Mouse (Mus musculus) neural tube, embryonic 12.5 days (tissue): ENCODE measurements around the gene Gnai3. TPM values are rescaled to one million over a fixed set of nuclear protein-coding genes. Genes with fewer than 3 reads are reported as not detected.

Source experiments
- ATAC-seq: fragments of 200-750 bp; cut with Nextera tagmentation; 2 replicates; pipeline ENCODE4 v1.8.0; 2017; ENCODE audit warnings: low read depth, mild to moderate bottlenecking, moderate TSS enrichment, moderate library complexity; ENCODE audit not compliant: low FRiP score
- H3K27ac ChIP-seq: fragments of 300-500 bp; sonication (generic); 2 replicates; pipeline ENCODE4 v1.5.1; 2016
- H3K27me3 ChIP-seq: fragments of 300-500 bp; sonication (generic); replicated peaks from 2 replicates; pipeline ENCODE4 v1.6.1; 2016; ENCODE audit warnings: mild to moderate bottlenecking
- H3K36me3 ChIP-seq: fragments of 300-500 bp; sonication (generic); 2 replicates; pipeline ENCODE4 v1.6.1; 2016; ENCODE audit warnings: mild to moderate bottlenecking
- H3K4me1 ChIP-seq: fragments of 300-500 bp; sonication (generic); 2 replicates; pipeline ENCODE4 v1.6.1; 2016
- H3K4me2 ChIP-seq: fragments of 300-500 bp; sonication (generic); replicated peaks from 2 replicates; pipeline ENCODE4 v1.6.1; 2016; ENCODE audit warnings: mild to moderate bottlenecking
- H3K4me3 ChIP-seq: fragments of 300-500 bp; sonication (generic); 2 replicates; pipeline ENCODE4 v1.5.1; 2016
- H3K9ac ChIP-seq: fragments of 300-500 bp; sonication (generic); 2 replicates; pipeline ENCODE4 v1.6.1; 2016; ENCODE audit warnings: mild to moderate bottlenecking
- H3K9me3 ChIP-seq: fragments of 300-500 bp; sonication (generic); 2 replicates; pipeline ENCODE4 v1.6.1; 2016; ENCODE audit warnings: mild to moderate bottlenecking
- WGBS: fragments of 180-500 bp; shearing (Covaris S2); methylation state at CpG from one replicate; pipeline ENCODE4 v1.1.7; 2016; 5-methylcytosine and 5-hydroxymethylcytosine counted together
- polyA plus RNA-seq: library from polyadenylated mRNA; unstranded; fragments of >200 nt; fragmentation: Nextera tagmentation; extraction: Ambion mirVana; gene quantifications from 2 replicates; pipeline ENCODE4 v1.2.1, GENCODE M21; 2016

Gnai3 gene
- polyA plus RNA-seq, 1 experiment from 2014 or later = 189 TPM

GRCm38 (mm10) chr3:108086470-108086979, 59.4 kb downstream of the Gnai3 start, which contains the start of gene Ampd2:
Ampd2 (minus strand) TSS chr3:108086651.
- peak within 1 kb of the TSS; percentile 73 for H3K9ac ChIP-seq
- H3K27me3 ChIP-seq = no peaks in the 10 kb centered on the region
- under 1% methylated on average over 29 of the region's 29 CpGs for WGBS
- ATAC-seq = peak; percentile 21
- H3K4me1 ChIP-seq = peaks cover 53% of the 10 kb centered on the region
- peak within 1 kb of the TSS; percentile 29 for H3K27ac ChIP-seq
- H3K9me3 ChIP-seq = no peaks in the 10 kb centered on the region
- H3K4me3 ChIP-seq = peak within 1 kb of the TSS; percentile 61
- peak within 1 kb of the TSS; percentile 100 for H3K4me2 ChIP-seq
- H3K36me3 ChIP-seq = no peaks in the 10 kb centered on the region

- under 1% methylated on average over 31 of the region's 31 CpGs for WGBS
- ATAC-seq = peak; percentile 57
- Histone ChIP-seq H3K27me3 (no peaks in the 10 kb centered on the region), H3K36me3 (no peaks in the 10 kb centered on the region), H3K27ac (peak overlapping the region; percentile 29), H3K9me3 (no peaks in the 10 kb centered on the region), H3K4me3 (peak overlapping the region; percentile 61), H3K9ac (peak overlapping the region; percentile 73), H3K4me2 (peak overlapping the region; percentile 100), H3K4me1 (peaks cover 53% of the 10 kb centered on the region)
Measured at GRCm38 (mm10) chr3:108085721-108086469, 60.1 kb downstream of the Gnai3 start.

- Histone ChIP-seq H3K27ac (peak overlapping the region; percentile 29), H3K4me3 (peak overlapping the region; percentile 61), H3K27me3 (no peaks in the 10 kb centered on the region), H3K9ac (peak overlapping the region; percentile 73), H3K9me3 (no peaks in the 10 kb centered on the region), H3K4me1 (peaks cover 53% of the 10 kb centered on the region), H3K4me2 (peak overlapping the region; percentile 100), H3K36me3 (peaks cover under 1% of the 10 kb centered on the region; the same call in 1 of the 2 replicates)
- WGBS = under 1% methylated on average over 14 of the region's 14 CpGs
- ATAC-seq = peak; percentile 86
Measured at GRCm38 (mm10) chr3:108085281-108085720, 60.6 kb downstream of the Gnai3 start.

- Histone ChIP-seq H3K4me1 (peaks cover 53% of the 10 kb centered on the region), H3K4me3 (peak overlapping the region; percentile 61), H3K4me2 (peak overlapping the region; percentile 100), H3K36me3 (peaks cover 5% of the 10 kb centered on the region; the same call in 1 of the 2 replicates), H3K27ac (peak overlapping the region; percentile 29; the same call in 1 of the 2 replicates), H3K9me3 (no peaks in the 10 kb centered on the region), H3K9ac (peak overlapping the region; percentile 73), H3K27me3 (no peaks in the 10 kb centered on the region)
- 20% methylated on average over 13 of the region's 13 CpGs for WGBS
- peak; percentile 23; the same call in 1 of the 2 replicates for ATAC-seq
Measured at GRCm38 (mm10) chr3:108084767-108085270, 61.1 kb downstream of the Gnai3 start.

- Histone ChIP-seq H3K27ac (no peak overlapping the region), H3K4me3 (peak overlapping the region; percentile 61; the same call in 1 of the 2 replicates), H3K36me3 (peaks cover 14% of the 10 kb centered on the region), H3K9me3 (no peaks in the 10 kb centered on the region), H3K27me3 (no peaks in the 10 kb centered on the region), H3K4me2 (peak overlapping the region; percentile 100), H3K9ac (no peak overlapping the region), H3K4me1 (peaks cover 52% of the 10 kb centered on the region)
- ATAC-seq = no peak
- WGBS = 77% methylated on average over 4 of the region's 4 CpGs
Measured at GRCm38 (mm10) chr3:108083904-108084407, 62.0 kb downstream of the Gnai3 start.

- H3K9ac ChIP-seq = no peak overlapping the region; the same call in 1 of the 2 replicates
- peaks cover 20% of the 10 kb centered on the region for H3K36me3 ChIP-seq
- H3K4me2 ChIP-seq = no peak overlapping the region
- H3K9me3 ChIP-seq = no peaks in the 10 kb centered on the region
- 63% methylated on average over 2 of the region's 2 CpGs for WGBS
- peaks cover 50% of the 10 kb centered on the region for H3K4me1 ChIP-seq
- no peak overlapping the region for H3K27ac ChIP-seq
- no peak overlapping the region for H3K4me3 ChIP-seq
- ATAC-seq = no peak
- no peaks in the 10 kb centered on the region for H3K27me3 ChIP-seq
Measured at GRCm38 (mm10) chr3:108083161-108083560, 62.8 kb downstream of the Gnai3 start.

- H3K4me2 ChIP-seq = peak overlapping the region; percentile 20; the same call in 1 of the 2 replicates
- H3K36me3 ChIP-seq = peaks cover 25% of the 10 kb centered on the region
- peaks cover 50% of the 10 kb centered on the region for H3K4me1 ChIP-seq
- H3K9ac ChIP-seq = 0 out of 2 replicates have a peak overlapping the region, but pooled peaks have one; percentile 3
- H3K4me3 ChIP-seq = no peak overlapping the region
- H3K9me3 ChIP-seq = no peaks in the 10 kb centered on the region
- ATAC-seq = no peak
- no peak overlapping the region for H3K27ac ChIP-seq
- 75% methylated on average over 1 of the region's 1 CpGs for WGBS
- no peaks in the 10 kb centered on the region for H3K27me3 ChIP-seq
Measured at GRCm38 (mm10) chr3:108082251-108082875, 63.6 kb downstream of the Gnai3 start.

- WGBS = 69% methylated on average over 4 of the region's 4 CpGs
- Histone ChIP-seq H3K4me3 (no peak overlapping the region), H3K4me1 (peaks cover 46% of the 10 kb centered on the region), H3K36me3 (peaks cover 32% of the 10 kb centered on the region), H3K27ac (no peak overlapping the region), H3K27me3 (no peaks in the 10 kb centered on the region), H3K9ac (no peak overlapping the region), H3K4me2 (peak overlapping the region; percentile 20), H3K9me3 (no peaks in the 10 kb centered on the region)
- ATAC-seq = no peak
Measured at GRCm38 (mm10) chr3:108081681-108082080, 64.3 kb downstream of the Gnai3 start.

GRCm38 (mm10) chr3:108076836-108077235, 69.1 kb downstream of the Gnai3 start:
- no peak for ATAC-seq

GRCm38 (mm10) chr3:108072983-108073569, 72.9 kb downstream of the Gnai3 start:
- Histone ChIP-seq H3K4me2 (no peak overlapping the region), H3K4me3 (no peak overlapping the region), H3K27ac (peak overlapping the region; percentile 42; the same call in 1 of the 2 replicates), H3K27me3 (no peaks in the 10 kb centered on the region), H3K9me3 (no peaks in the 10 kb centered on the region), H3K36me3 (peaks cover 45% of the 10 kb centered on the region), H3K4me1 (0 out of 2 replicates have a peak, but pooled peaks cover 4% of the 10 kb centered on the region), H3K9ac (no peak overlapping the region)
- 79% methylated on average over 10 of the region's 10 CpGs for WGBS
- no peak for ATAC-seq

More at GRCm38 (mm10) chr3:108076836-108077235, 69.1 kb downstream of the Gnai3 start:
- H3K27ac ChIP-seq = no peak overlapping the region
- H3K27me3 ChIP-seq = no peaks in the 10 kb centered on the region
- H3K4me1 ChIP-seq = peaks cover 5% of the 10 kb centered on the region; the same call in 1 of the 2 replicates
- no peaks in the 10 kb centered on the region for H3K9me3 ChIP-seq
- peaks cover 65% of the 10 kb centered on the region for H3K36me3 ChIP-seq
- H3K4me2 ChIP-seq = no peak overlapping the region
- WGBS = 95% methylated on average over 9 of the region's 9 CpGs
- H3K9ac ChIP-seq = no peak overlapping the region
- no peak overlapping the region for H3K4me3 ChIP-seq
